Mouse (Mus musculus) heart, embryonic 12.5 days (tissue): Measurements from ENCODE around the gene Lmbr1. TPM values are rescaled to one million over a fixed set of nuclear protein-coding genes. Genes with fewer than 3 reads are reported as not detected.
"Not testable (repeated sequence)": the region's sequence is repeated elsewhere in the genome, so short reads cannot be mapped to it uniquely, and the experiment has no call there.

Experiments
- ATAC-seq: fragments of 200-750 bp; cut with Nextera tagmentation; 2 replicates; pipeline ENCODE4 v1.8.0; 2017; ENCODE audit warnings: moderate TSS enrichment, moderate library complexity; ENCODE audit not compliant: insufficient number of reproducible peaks, low FRiP score
- H3K27ac ChIP-seq: fragments of 300-500 bp; sonication (generic); 2 replicates; pipeline ENCODE4 v1.5.1; 2016; ENCODE audit warnings: mild to moderate bottlenecking, moderate library complexity; ENCODE audit not compliant: poor library complexity, severe bottlenecking
- H3K27me3 ChIP-seq: fragments of 300-500 bp; sonication (generic); replicated peaks from 2 replicates; pipeline ENCODE4 v1.6.1; 2016; ENCODE audit warnings: mild to moderate bottlenecking, moderate library complexity
- H3K36me3 ChIP-seq: fragments of 300-500 bp; sonication (generic); 2 replicates; pipeline ENCODE4 v1.6.1; 2016; ENCODE audit warnings: mild to moderate bottlenecking, moderate library complexity
- H3K4me1 ChIP-seq: fragments of 300-500 bp; sonication (generic); replicated peaks from 2 replicates; pipeline ENCODE4 v1.6.1; 2016; ENCODE audit warnings: mild to moderate bottlenecking
- H3K4me2 ChIP-seq: fragments of 300-500 bp; sonication (generic); 2 replicates; pipeline ENCODE4 v1.6.1; 2016; ENCODE audit warnings: mild to moderate bottlenecking, moderate library complexity
- H3K4me3 ChIP-seq: fragments of 300-500 bp; sonication (generic); 2 replicates; pipeline ENCODE4 v1.5.1; 2016; ENCODE audit warnings: mild to moderate bottlenecking
- H3K9ac ChIP-seq: fragments of 300-500 bp; sonication (generic); 2 replicates; pipeline ENCODE4 v1.6.1; 2016; ENCODE audit warnings: mild to moderate bottlenecking, moderate library complexity
- H3K9me3 ChIP-seq: fragments of 300-500 bp; sonication (generic); replicated peaks from 2 replicates; pipeline ENCODE4 v1.6.1; 2016; ENCODE audit warnings: mild to moderate bottlenecking, moderate library complexity
- WGBS: fragments of 180-500 bp; shearing (Covaris S2); methylation state at CpG from one replicate; pipeline ENCODE4 v1.1.7; 2016; 5-methylcytosine and 5-hydroxymethylcytosine counted together
- polyA plus RNA-seq: library from polyadenylated mRNA; unstranded; fragments of >200 nt; fragmentation: Nextera tagmentation; extraction: Ambion mirVana; gene quantifications from 2 replicates; pipeline ENCODE4 v1.2.1, GENCODE M21; 2016

Lmbr1 gene
- 14.0 and 14.3 TPM in 2 replicates for polyA plus RNA-seq

- Histone ChIP-seq H3K4me3 (peak within 1 kb of the TSS; percentile 78), H3K4me2 (peak within 1 kb of the TSS; percentile 90), H3K4me1 (peaks cover 14% of the 10 kb centered on the region), H3K9ac (peak within 1 kb of the TSS; percentile 82), H3K9me3 (no peaks in the 10 kb centered on the region), H3K27ac (peak within 1 kb of the TSS; percentile 17; the same call in 1 of the 2 replicates), H3K36me3 (no peaks in the 10 kb centered on the region), H3K27me3 (no peaks in the 10 kb centered on the region)
- WGBS, result under 1% methylated on average over 40 of the region's 40 CpGs
- ATAC-seq, result peak; percentile 97
Observed at GRCm38 (mm10) chr5:29378298-29379036, at the start of gene Lmbr1. TSS of gene Lmbr1 (minus strand) at chr5:29378390.

DNA sequence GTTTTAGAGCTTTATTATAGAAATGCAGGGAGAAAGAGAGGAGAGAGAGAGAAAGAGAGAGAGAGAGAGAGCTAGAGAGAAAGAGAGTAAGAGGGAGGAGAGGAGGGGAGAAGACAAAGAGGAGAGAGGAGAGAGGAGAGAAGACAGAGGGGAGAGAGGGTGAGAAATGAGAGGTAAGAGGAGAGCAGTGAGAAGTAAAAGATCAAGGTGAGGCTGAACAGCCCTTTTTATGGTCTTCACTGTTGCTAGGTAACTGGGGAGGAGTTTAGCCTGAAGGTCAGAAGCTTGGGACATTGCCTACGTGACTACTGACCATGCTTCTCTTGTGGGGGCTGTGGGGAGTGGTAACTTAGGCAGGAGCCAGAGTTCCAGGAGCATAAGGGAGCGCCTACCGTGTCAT, 45.1 kb upstream of the Lmbr1 start:
- not testable (repeated sequence) for H3K4me1 ChIP-seq, H3K4me3 ChIP-seq, H3K4me2 ChIP-seq, ATAC-seq, H3K36me3 ChIP-seq, H3K27me3 ChIP-seq, H3K27ac ChIP-seq, H3K9me3 ChIP-seq, H3K9ac ChIP-seq
- 77% methylated on average over 3 of the region's 3 CpGs for WGBS

GRCm38 (mm10) chr5:29413041-29413440, 34.9 kb upstream of the Lmbr1 start:
- Histone ChIP-seq H3K4me1 (no peaks in the 10 kb centered on the region), H3K9ac (no peak overlapping the region), H3K36me3 (no peaks in the 10 kb centered on the region), H3K9me3 (0 out of 2 replicates have a peak, but pooled peaks cover 3% of the 10 kb centered on the region), H3K27ac (no peak overlapping the region), H3K27me3 (no peaks in the 10 kb centered on the region), H3K4me2 (no peak overlapping the region), H3K4me3 (no peak overlapping the region)
- 78% methylated on average over 3 of the region's 3 CpGs for WGBS
- no peak for ATAC-seq

DNA sequence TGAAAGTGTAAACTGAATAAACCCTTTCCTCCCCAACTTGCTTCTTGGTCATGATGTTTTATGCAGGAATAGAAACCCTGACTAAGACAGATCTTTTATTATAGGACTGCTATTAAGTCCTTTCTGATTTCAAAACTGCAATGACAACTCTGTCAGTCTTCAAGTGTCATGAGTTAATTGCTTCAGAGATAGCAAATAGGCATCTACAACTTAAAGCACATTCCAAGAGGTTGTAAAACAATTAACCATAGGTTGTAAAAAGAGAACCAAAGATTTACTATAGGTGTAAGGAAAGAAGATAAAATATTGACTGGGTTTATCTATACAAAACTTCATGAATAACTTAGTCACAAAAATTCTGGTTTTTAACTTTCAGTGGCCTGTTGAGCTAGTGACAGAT, 32.7 kb upstream of the Lmbr1 start:
- H3K9me3 ChIP-seq, result no peaks in the 10 kb centered on the region
- H3K4me1 ChIP-seq, result no peaks in the 10 kb centered on the region
- no peak for ATAC-seq
- no peaks in the 10 kb centered on the region for H3K36me3 ChIP-seq
- no peak overlapping the region for H3K9ac ChIP-seq
- H3K27me3 ChIP-seq, result no peaks in the 10 kb centered on the region
- H3K4me3 ChIP-seq, result no peak overlapping the region
- no peak overlapping the region for H3K4me2 ChIP-seq
- no peak overlapping the region for H3K27ac ChIP-seq

DNA sequence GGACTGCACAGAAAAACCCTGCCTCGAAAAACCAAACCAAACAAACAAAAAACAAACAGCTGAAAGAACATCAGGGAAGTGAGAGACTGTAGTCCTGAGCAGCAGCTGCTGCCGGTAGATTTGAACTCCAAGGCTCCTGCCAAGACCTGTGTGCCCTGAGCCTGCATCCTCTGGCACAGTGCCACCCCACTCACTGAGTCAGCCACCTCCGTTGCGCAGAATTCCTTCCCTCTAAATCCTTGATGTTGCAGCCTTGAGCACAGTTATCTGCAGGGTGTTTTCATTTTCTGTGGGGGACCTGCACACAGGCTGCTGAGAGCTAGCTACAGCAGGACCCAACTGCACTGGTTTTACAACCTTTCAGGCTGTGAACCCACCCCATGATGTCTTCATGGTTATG, 20.2 kb upstream of the Lmbr1 start:
- H3K4me1 ChIP-seq, result no peaks in the 10 kb centered on the region
- 58% methylated on average over 4 of the region's 4 CpGs for WGBS
- ATAC-seq, result no peak
- H3K27me3 ChIP-seq, result 0 out of 2 replicates have a peak, but pooled peaks cover 2% of the 10 kb centered on the region
- H3K4me2 ChIP-seq, result no peak overlapping the region
- no peak overlapping the region for H3K4me3 ChIP-seq
- H3K27ac ChIP-seq, result no peak overlapping the region
- H3K36me3 ChIP-seq, result no peaks in the 10 kb centered on the region
- H3K9ac ChIP-seq, result no peak overlapping the region
- H3K9me3 ChIP-seq, result peaks cover 9% of the 10 kb centered on the region

- Histone ChIP-seq H3K36me3 (no peaks in the 10 kb centered on the region), H3K4me2 (no peak overlapping the region), H3K27ac (0 out of 2 replicates have a peak overlapping the region, but pooled peaks have one; percentile 45), H3K9ac (no peak overlapping the region), H3K4me3 (no peak overlapping the region), H3K27me3 (peaks cover 5% of the 10 kb centered on the region; the same call in 1 of the 2 replicates), H3K9me3 (no peaks in the 10 kb centered on the region), H3K4me1 (no peaks in the 10 kb centered on the region)
- 18% methylated on average over 15 of the region's 15 CpGs for WGBS
- ATAC-seq, result 0 out of 2 replicates have a peak, but pooled peaks have one; percentile 41
Observed at GRCm38 (mm10) chr5:29388944-29389765, 11.0 kb upstream of the Lmbr1 start.

DNA sequence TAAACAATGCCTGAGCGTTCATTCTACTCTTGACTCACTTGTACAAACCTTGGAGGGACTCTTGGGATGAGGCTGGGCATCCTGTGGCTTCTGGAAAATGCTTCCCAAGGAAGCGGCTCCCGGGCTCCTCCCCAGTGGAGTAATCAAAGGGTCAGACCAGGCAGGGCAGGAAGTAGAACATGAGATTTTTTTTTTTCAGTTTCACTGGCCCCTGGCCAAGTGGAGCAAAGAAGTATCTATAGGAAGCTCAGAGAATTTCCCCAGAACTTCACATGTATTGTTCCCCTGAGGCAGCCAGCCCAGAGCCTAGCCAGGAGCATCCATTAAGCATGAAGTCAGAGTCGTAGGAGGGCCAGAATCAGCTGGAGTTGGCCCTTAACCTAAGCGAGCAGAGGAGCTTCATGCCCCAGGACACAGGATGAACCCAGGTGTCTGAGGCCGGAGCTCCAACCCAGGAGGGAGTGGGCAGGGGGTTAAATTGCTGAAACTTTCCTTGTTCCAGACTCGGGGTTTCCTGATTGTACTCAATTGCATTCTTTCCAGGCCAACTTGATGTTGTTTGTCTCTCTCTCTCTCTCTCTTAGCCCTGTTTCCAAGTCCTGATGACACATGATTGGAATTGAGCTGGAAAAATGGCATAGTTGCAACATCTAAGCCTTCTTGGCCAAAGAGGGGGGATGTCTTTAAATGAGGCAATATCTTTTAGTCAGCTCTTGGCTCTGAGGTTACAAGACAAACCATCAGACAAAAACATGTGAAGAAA, 10.2 kb upstream of the Lmbr1 start:
- H3K9me3 ChIP-seq, result no peaks in the 10 kb centered on the region
- ATAC-seq, result peak; percentile 78
- no peak overlapping the region for H3K9ac ChIP-seq
- no peaks in the 10 kb centered on the region for H3K36me3 ChIP-seq
- WGBS, result 32% methylated on average over 7 of the region's 7 CpGs
- H3K27me3 ChIP-seq, result peaks cover 3% of the 10 kb centered on the region; the same call in 1 of the 2 replicates
- no peaks in the 10 kb centered on the region for H3K4me1 ChIP-seq
- no peak overlapping the region for H3K4me2 ChIP-seq
- H3K27ac ChIP-seq, result peak overlapping the region; percentile 45; the same call in 1 of the 2 replicates
- H3K4me3 ChIP-seq, result no peak overlapping the region

GRCm38 (mm10) chr5:29387591-29387990, 9.4 kb upstream of the Lmbr1 start:
- Histone ChIP-seq H3K27ac (peak overlapping the region; percentile 36), H3K27me3 (peaks cover 3% of the 10 kb centered on the region; the same call in 1 of the 2 replicates), H3K4me2 (no peak overlapping the region), H3K9me3 (no peaks in the 10 kb centered on the region), H3K36me3 (no peaks in the 10 kb centered on the region), H3K9ac (no peak overlapping the region), H3K4me3 (no peak overlapping the region), H3K4me1 (no peaks in the 10 kb centered on the region)
- WGBS, result 24% methylated on average over 1 of the region's 1 CpGs
- no peak for ATAC-seq

- WGBS, result 58% methylated on average over 1 of the region's 1 CpGs
- Histone ChIP-seq H3K9me3 (no peaks in the 10 kb centered on the region), H3K36me3 (no peaks in the 10 kb centered on the region), H3K4me2 (no peak overlapping the region), H3K27ac (no peak overlapping the region), H3K9ac (no peak overlapping the region), H3K27me3 (peaks cover 3% of the 10 kb centered on the region; the same call in 1 of the 2 replicates), H3K4me3 (no peak overlapping the region), H3K4me1 (peaks cover 6% of the 10 kb centered on the region)
- ATAC-seq, result no peak
Observed at GRCm38 (mm10) chr5:29382776-29383175, 4.6 kb upstream of the Lmbr1 start.

DNA sequence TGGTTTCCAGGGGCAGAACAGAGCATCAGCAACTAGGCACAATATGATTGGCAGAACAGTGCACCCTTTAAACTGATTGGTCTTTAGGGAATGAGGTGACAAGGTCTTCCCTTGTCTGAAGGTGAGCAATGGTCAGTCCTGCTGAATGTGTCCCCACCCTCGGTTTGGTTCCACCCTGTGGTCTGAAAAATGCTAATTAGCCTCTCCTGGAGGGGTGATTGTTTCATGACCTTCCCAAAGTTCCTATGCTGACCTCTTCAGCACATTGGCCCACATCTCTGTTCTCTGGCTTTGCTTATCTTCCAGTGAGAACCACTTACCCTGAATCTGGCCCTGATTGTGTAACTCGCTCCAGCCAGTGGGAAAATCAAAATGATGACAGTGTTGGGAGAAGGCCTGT, 1.9 kb upstream of the Lmbr1 start:
- Histone ChIP-seq H3K9ac (no peak overlapping the region), H3K4me1 (peaks cover 14% of the 10 kb centered on the region), H3K36me3 (no peaks in the 10 kb centered on the region), H3K9me3 (no peaks in the 10 kb centered on the region), H3K27me3 (no peaks in the 10 kb centered on the region), H3K4me3 (no peak overlapping the region), H3K27ac (no peak overlapping the region), H3K4me2 (no peak overlapping the region)
- 58% methylated on average over 2 of the region's 2 CpGs for WGBS
- ATAC-seq, result no peak
